8 mouse cellular contexts compared by ENCODE assay signal in the genomic region with DNA sequence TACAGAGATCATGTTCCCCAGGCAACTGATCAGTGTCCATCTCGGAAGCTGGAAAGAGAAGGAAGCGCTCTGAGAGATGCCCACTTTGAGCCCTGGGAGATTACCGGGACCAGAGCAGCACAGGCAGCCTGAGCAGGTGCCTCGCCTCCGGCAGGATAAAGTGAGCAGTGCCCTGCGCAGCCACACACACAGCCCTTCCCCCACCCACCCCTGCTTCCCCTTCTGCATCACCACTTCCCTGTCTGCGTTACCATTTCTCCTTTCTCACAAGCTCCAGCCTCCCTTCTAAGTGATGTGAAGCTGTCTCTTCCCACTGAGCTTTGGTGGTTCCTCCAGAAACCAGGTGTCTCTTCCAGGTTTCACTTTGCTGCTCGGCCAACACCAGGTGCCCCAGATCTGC. TPM values are rescaled to one million over a fixed set of nuclear protein-coding genes. Genes with fewer than 3 reads are reported as not detected.
DNase-seq lines count a peak whose midpoint lies in the region; ATAC-seq lines count a peak whose summit lies in the region.

No protein-coding gene starts in this region.

- 41% methylated on average over 8 of the region's 8 CpGs for WGBS in heart, embryonic 14.5 days
- 38% methylated on average over 8 of the region's 8 CpGs for WGBS in limb, embryonic 13.5 days

- H3K36me3 ChIP-seq in heart, embryonic 14.5 days (ENCODE audit: control insufficient read depth, insufficient read depth, low read length), result no peaks in the 10 kb centered on the region
- no peaks in the 10 kb centered on the region for H3K36me3 ChIP-seq in limb, embryonic 13.5 days
- no peaks in the 10 kb centered on the region for H3K36me3 ChIP-seq in splenic B cell, adult 2 months (ENCODE audit: control insufficient read depth, insufficient read depth, low read length, poor library complexity, severe bottlenecking)

- H3K27me3 ChIP-seq in heart, embryonic 14.5 days (ENCODE audit: control insufficient read depth, insufficient read depth, low read length), result no peaks in the 10 kb centered on the region
- H3K27me3 ChIP-seq in limb, embryonic 13.5 days, result no peaks in the 10 kb centered on the region
- H3K27me3 ChIP-seq in splenic B cell, adult 2 months (ENCODE audit: control insufficient read depth, insufficient read depth, low read length, poor library complexity, severe bottlenecking), result no peaks in the 10 kb centered on the region; the same call in 1 of the 2 replicates

- peak overlapping the region in 1 of 2 experiments; percentile 55; a peak in 2 of 4 replicates for H3K27ac ChIP-seq in heart, embryonic 14.5 days (replicated peaks in 1 of 2; ENCODE audit: control insufficient read depth in 1 of 2, insufficient read depth in 1 of 2, low read depth in 2 of 2, low read length in 2 of 2)
- peak overlapping the region; percentile 22; the same call in 1 of the 2 replicates for H3K27ac ChIP-seq in limb, embryonic 13.5 days

- no peak overlapping the region for H3K9ac ChIP-seq in heart, embryonic 14.5 days (ENCODE audit: low read length)
- no peak overlapping the region; the same call in 1 of the 2 replicates for H3K9ac ChIP-seq in limb, embryonic 13.5 days

- H3K4me1 ChIP-seq in heart, embryonic 14.5 days (ENCODE audit: control insufficient read depth in 2 of 2, insufficient read depth in 2 of 2, low read length in 2 of 2), result peaks cover 8 to 11% of the 10 kb centered on the region in 2 experiments
- H3K4me1 ChIP-seq in limb, embryonic 13.5 days, result peaks cover 16% of the 10 kb centered on the region

- DNase-seq in heart, adult 8-10 months (ENCODE audit: low spot score), result no peak
- DNase-seq in retina, postnatal 1 day, result peak; percentile 44
- DNase-seq in retina, embryonic 14.5 days (ENCODE audit: low spot score), result no peak
- DNase-seq in splenic B cell, adult 2 months (ENCODE audit: low read depth, low spot score), result peak; percentile 85
- no peak for DNase-seq in left cerebral cortex, adult 9 months (ENCODE audit: low spot score in 2 of 2)
- no peak for DNase-seq in ovary, postnatal 10 days (ENCODE audit: low spot score)

- H3K9me3 ChIP-seq in heart, embryonic 14.5 days (ENCODE audit: control insufficient read depth, low read length), result 0 out of 2 replicates have a peak, but pooled peaks cover 2% of the 10 kb centered on the region
- H3K9me3 ChIP-seq in limb, embryonic 13.5 days, result no peaks in the 10 kb centered on the region

- H3K4me3 ChIP-seq in heart, embryonic 14.5 days (ENCODE audit: control insufficient read depth in 1 of 2, insufficient read depth in 1 of 2, low read depth in 1 of 2, low read length in 2 of 2), result no peak overlapping the region
- no peak overlapping the region for H3K4me3 ChIP-seq in limb, embryonic 13.5 days

- no peak for ATAC-seq in heart, embryonic 14.5 days (ENCODE audit: insufficient number of reproducible peaks, insufficient read depth, low FRiP score, low read depth)
- ATAC-seq in limb, embryonic 13.5 days (ENCODE audit: low FRiP score, low read depth), result no peak

- H3K4me2 ChIP-seq in heart, embryonic 14.5 days (ENCODE audit: low read length), result peak overlapping the region; percentile 34; the same call in 1 of the 2 replicates
- peak overlapping the region; percentile 21; the same call in 1 of the 2 replicates for H3K4me2 ChIP-seq in limb, embryonic 13.5 days (replicated peaks)

RNA-seq across cellular contexts. Expression of a gene that starts 2.9 kb away (rescaled TPM):
- polyA plus RNA-seq in heart, embryonic 14.5 days (2014; fragmentation: Nextera tagmentation; extraction: Ambion mirVana), result 9.8 and 11.4 TPM in 2 replicates
- total RNA-seq in heart, adult 8-10 months (2022), result 10 to 100 TPM; 25.7 to 32.7 (median 28.6) TPM
- 4.8 and 5.3 TPM in 2 replicates for polyA plus RNA-seq in limb, embryonic 13.5 days (2015; fragmentation: Nextera tagmentation; extraction: Ambion mirVana)

RNA-seq across cellular contexts. Expression of a gene that starts 28.4 kb away (rescaled TPM):
- 6.1 and 7.5 TPM in 2 replicates for polyA plus RNA-seq in heart, embryonic 14.5 days (2014; fragmentation: Nextera tagmentation; extraction: Ambion mirVana)
- total RNA-seq in heart, adult 8-10 months (2022), result 1 to 10 TPM; 2.0 to 4.5 (median 3.1) TPM
- polyA plus RNA-seq in limb, embryonic 13.5 days (2015; fragmentation: Nextera tagmentation; extraction: Ambion mirVana), result 4.0 and 5.8 TPM in 2 replicates

RNA-seq across cellular contexts. Expression of a gene that starts 29.9 kb away (rescaled TPM):
- polyA plus RNA-seq in heart, embryonic 14.5 days (2014; fragmentation: Nextera tagmentation; extraction: Ambion mirVana), result 5.4 and 7.9 TPM in 2 replicates
- 10 to 100 TPM; 16.0 to 20.6 (median 17.6) TPM for total RNA-seq in heart, adult 8-10 months (2022)
- polyA plus RNA-seq in limb, embryonic 13.5 days (2015; fragmentation: Nextera tagmentation; extraction: Ambion mirVana), result 17.6 and 18.9 TPM in 2 replicates

RNA-seq across cellular contexts. Expression of a gene that starts 36.5 kb away (rescaled TPM):
- 1.2 and 1.8 TPM in 2 replicates for polyA plus RNA-seq in heart, embryonic 14.5 days (2014; fragmentation: Nextera tagmentation; extraction: Ambion mirVana)
- total RNA-seq in heart, adult 8-10 months (2022), result under 1 TPM in 2 of 4 experiments, not detected in 2; 0.14 to 0.16 TPM
- polyA plus RNA-seq in limb, embryonic 13.5 days (2015; fragmentation: Nextera tagmentation; extraction: Ambion mirVana), result 3.5 TPM in 2 replicates

RNA-seq across cellular contexts. Expression of a gene that starts 42.3 kb away (rescaled TPM):
- polyA plus RNA-seq in heart, embryonic 14.5 days (2014; fragmentation: Nextera tagmentation; extraction: Ambion mirVana), result 87.0 and 90.9 TPM in 2 replicates
- total RNA-seq in heart, adult 8-10 months (2022), result 10 to 100 TPM; 37.4 to 42.5 (median 39.1) TPM
- polyA plus RNA-seq in limb, embryonic 13.5 days (2015; fragmentation: Nextera tagmentation; extraction: Ambion mirVana), result 133 and 135 TPM in 2 replicates

Comparison
In these comparisons a context has a peak if more than half of its experiments do, and no peak if none do; other contexts are left out.
1. DNase-seq: peak in retina, postnatal 1 day (single experiment) and splenic B cell, adult 2 months (single experiment); none in heart, adult 8-10 months (single experiment), retina, embryonic 14.5 days (single experiment), left cerebral cortex, adult 9 months (0 of 2) and ovary, postnatal 10 days (single experiment).